Mouse (Mus musculus) liver, embryonic 18 days (tissue): Measurements from ENCODE around the gene Mtch1. TPM values are rescaled to one million over a fixed set of nuclear protein-coding genes. Genes with fewer than 3 reads are reported as not detected.

Source experiments
- polyA plus RNA-seq: library from polyadenylated mRNA; depleted of rRNA; stranded (reverse); fragments of >200 nt; gene quantifications from 2 replicates; pipeline ENCODE4 v1.2.3, GENCODE M21; 2012; rRNA removed

Mtch1 gene
- 74.7 and 76.7 TPM in 2 replicates for polyA plus RNA-seq

DNA sequence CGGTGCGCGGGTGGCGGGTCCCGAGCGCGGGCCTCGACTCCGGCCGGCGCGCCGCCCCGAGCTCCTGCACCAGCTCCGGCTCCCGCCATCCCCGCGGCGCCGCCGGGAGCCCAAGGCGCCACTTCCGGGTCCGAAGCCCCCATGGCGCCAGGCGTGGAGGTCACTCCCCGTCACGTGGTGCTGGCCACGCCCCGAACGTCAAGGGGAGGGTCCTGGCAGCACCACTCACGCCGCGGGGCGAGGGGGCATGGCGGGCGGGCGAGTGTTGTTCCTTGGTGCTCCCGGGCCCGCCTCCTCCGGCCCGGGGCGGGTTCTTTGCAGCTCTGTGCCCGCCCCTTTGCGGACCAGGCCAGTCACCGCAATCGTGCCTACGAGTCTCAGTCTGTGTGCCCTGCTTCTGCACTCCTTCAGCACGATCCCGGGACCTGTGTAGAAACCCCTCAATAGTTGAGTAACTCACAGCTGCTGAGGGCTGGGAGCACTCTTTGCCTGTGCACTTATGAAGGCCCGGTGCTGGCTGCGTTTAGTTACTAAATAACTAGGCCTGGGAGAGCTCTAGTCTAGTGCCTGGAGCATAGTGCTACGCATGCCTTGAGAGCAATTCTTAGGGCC is at the start of gene Mtch1:
Mtch1 (minus strand) TSS at position 290 of the 612 bp plus-strand sequence.

DNA sequence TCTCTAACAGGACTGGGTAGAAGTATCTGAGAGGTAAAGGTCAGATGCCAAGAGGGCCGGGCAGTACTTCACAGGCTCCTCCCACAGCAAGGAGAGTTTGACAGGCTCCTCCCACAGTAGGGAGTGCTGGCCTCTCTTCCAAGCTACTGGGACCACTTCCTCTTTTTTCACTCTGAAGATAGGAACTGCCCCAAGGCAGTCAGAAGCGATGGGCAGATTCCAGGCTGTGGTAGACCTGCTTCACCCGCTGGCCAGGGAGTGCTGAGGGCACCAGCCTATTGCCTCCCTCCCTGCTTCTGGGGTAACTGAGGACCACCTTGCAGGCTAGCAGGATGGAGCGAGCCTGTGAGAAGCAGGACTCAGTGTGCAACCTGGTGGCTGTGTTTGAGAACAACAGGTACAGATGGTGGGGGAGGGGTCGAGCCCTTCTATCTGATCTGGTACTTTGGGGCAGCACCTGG is 13.1 kb upstream of the Mtch1 start, which contains the start of gene Fgd2:
Fgd2 (plus strand) TSS at position 154 of the 461 bp plus-strand sequence.

DNA sequence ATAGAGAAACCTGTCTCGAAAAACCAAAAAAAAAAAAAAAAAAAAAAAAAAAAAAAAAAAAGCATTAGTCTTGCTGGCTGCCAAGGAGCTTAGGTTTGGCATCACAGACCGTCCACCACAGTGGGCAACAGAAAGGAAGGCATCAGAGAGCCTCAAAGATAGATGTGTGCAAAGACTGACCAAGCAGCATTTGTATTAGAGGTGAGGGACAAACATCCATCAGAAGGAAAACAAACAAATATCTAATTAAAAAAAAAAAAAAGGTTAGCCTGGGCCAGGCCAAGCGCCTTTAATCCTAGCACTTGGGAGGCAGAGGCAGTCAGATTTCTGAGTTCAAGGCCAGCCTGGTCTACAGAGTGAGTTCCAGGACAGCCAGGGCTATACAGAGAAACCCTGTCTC is 30.4 kb downstream of the Mtch1 start, which contains the start of gene Pi16:
Pi16 (plus strand) TSS at position 301 of the 400 bp plus-strand sequence.

Other genes starting within 250 kb of the Mtch1 start
- gene Rab44, start 233.8 kb downstream of the Mtch1 start, polyA plus RNA-seq: 20.4 and 34.3 TPM in 2 replicates
- 0.14 and 0.24 TPM in 2 replicates for gene Cpne5, start 109.8 kb downstream of the Mtch1 start, polyA plus RNA-seq
- gene Ppil1, start 83.7 kb downstream of the Mtch1 start, polyA plus RNA-seq: 29.5 and 32.8 TPM in 2 replicates
- 101 and 129 TPM in 2 replicates for gene BC004004, start 79.1 kb downstream of the Mtch1 start, polyA plus RNA-seq
- gene Pi16, start 30.3 kb downstream of the Mtch1 start, polyA plus RNA-seq: 6.7 and 8.0 TPM in 2 replicates
- gene Fgd2, start 13.0 kb upstream of the Mtch1 start, polyA plus RNA-seq: 14.0 and 14.2 TPM in 2 replicates
- 49.7 and 60.0 TPM in 2 replicates for gene Pim1, start 142.8 kb upstream of the Mtch1 start, polyA plus RNA-seq
- not detected in 2 replicates for gene Gm17657, start 201.7 kb upstream of the Mtch1 start, polyA plus RNA-seq
- 3.3 and 3.7 TPM in 2 replicates for gene Tbc1d22b, start 201.9 kb upstream of the Mtch1 start, polyA plus RNA-seq
- gene Tmem217, start 204.5 kb upstream of the Mtch1 start, polyA plus RNA-seq: 0.04 TPM in 1 of 2 replicates, not detected in the other